Mouse (Mus musculus): ENCODE data around the gene Gm13090. TPM values are rescaled to one million over a fixed set of nuclear protein-coding genes. Genes with fewer than 3 reads are reported as not detected.

Gene Gm13090
- polyA plus RNA-seq, 1 experiment from 2014 or later = not detected

DNA sequence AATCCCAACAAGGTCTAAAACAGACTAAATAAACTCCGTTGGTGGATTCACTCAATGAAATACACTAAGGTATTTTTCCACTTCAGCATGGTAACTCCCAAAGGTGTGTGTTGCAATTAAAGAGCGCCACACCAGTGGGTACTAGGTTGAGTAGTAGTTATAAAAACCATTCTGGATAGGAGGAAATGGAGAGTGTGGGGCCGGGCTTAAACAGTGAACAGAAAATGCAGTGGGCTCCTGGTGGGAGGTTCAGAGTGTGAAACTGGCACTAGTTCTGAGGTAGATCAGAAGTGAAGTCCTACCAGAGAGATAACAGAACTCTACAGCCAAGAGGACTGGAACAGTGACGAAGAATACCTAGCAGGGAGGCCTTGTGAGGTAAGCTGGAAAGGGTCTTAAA lies 30.7 kb upstream of the Gm13090 start:
- Histone ChIP-seq H3K27me3 (ENCODE audit: control insufficient read depth, insufficient read depth, low read length) (no peaks in the 10 kb centered on the region), H3K9me3 (ENCODE audit: control insufficient read depth, low read length) (no peaks in the 10 kb centered on the region; the same call in 1 of the 2 replicates), H3K4me1 (ENCODE audit: control insufficient read depth, insufficient read depth, low read length) (0 out of 2 replicates have a peak, but pooled peaks cover 6% of the 10 kb centered on the region), H3K4me2 (replicated peaks; ENCODE audit: low read depth, low read length) (peak overlapping the region; percentile 44; the same call in 1 of the 2 replicates), H3K4me3 (ENCODE audit: low read length) (peak overlapping the region; percentile 89; the same call in 1 of the 2 replicates), H3K9ac (ENCODE audit: low read depth, low read length) (no peak overlapping the region), H3K27ac (ENCODE audit: low read depth, low read length) (no peak overlapping the region), H3K36me3 (ENCODE audit: control insufficient read depth, insufficient read depth, low read length) (peaks cover 9% of the 10 kb centered on the region; the same call in 1 of the 2 replicates)
- 86% methylated on average over 4 of the region's 4 CpGs for WGBS
- no peak for ATAC-seq (ENCODE audit: low FRiP score, low TSS enrichment)

- Histone ChIP-seq H3K27ac (ENCODE audit: low read depth, low read length) (no peak overlapping the region), H3K9me3 (ENCODE audit: control insufficient read depth, low read length) (no peaks in the 10 kb centered on the region; the same call in 1 of the 2 replicates), H3K4me2 (replicated peaks; ENCODE audit: low read depth, low read length) (no peak overlapping the region), H3K36me3 (ENCODE audit: control insufficient read depth, insufficient read depth, low read length) (peaks cover 3% of the 10 kb centered on the region; the same call in 1 of the 2 replicates), H3K27me3 (ENCODE audit: control insufficient read depth, insufficient read depth, low read length) (no peaks in the 10 kb centered on the region), H3K9ac (ENCODE audit: low read depth, low read length) (no peak overlapping the region), H3K4me3 (ENCODE audit: low read length) (no peak overlapping the region), H3K4me1 (ENCODE audit: control insufficient read depth, insufficient read depth, low read length) (0 out of 2 replicates have a peak, but pooled peaks cover 6% of the 10 kb centered on the region)
- no peak for ATAC-seq (ENCODE audit: low FRiP score, low TSS enrichment)
- 99% methylated on average over 4 of the region's 4 CpGs for WGBS
Measured at GRCm38 (mm10) chr4:151059566-151059965, 29.8 kb upstream of the Gm13090 start.

DNA sequence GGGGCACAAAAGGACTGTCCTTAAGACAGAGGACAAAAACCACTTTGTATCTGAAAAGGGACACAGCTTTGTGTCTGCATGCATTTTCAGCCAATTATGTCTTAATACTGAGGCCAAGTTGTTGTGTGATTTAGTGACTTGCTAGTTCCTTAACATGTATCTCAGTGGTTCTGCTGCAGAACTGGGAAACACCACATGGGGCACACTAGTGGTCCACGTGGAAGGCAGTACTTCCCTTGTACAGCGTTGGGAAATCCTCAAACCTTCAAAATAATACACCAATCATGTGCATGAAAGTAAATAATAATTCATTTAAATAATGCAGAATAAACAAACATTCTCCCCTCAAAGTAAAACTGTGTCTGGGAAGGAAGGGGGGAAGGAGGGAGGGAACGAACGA lies 20.6 kb upstream of the Gm13090 start:
- no peak for ATAC-seq (ENCODE audit: low FRiP score, low TSS enrichment)
- H3K4me1 ChIP-seq (ENCODE audit: control insufficient read depth, insufficient read depth, low read length) = no peaks in the 10 kb centered on the region
- no peaks in the 10 kb centered on the region for H3K27me3 ChIP-seq (ENCODE audit: control insufficient read depth, insufficient read depth, low read length)
- no peak overlapping the region for H3K9ac ChIP-seq (ENCODE audit: low read depth, low read length)
- H3K27ac ChIP-seq (ENCODE audit: low read depth, low read length) = no peak overlapping the region
- H3K36me3 ChIP-seq (ENCODE audit: control insufficient read depth, insufficient read depth, low read length) = peaks cover 4% of the 10 kb centered on the region
- 77% methylated on average over 4 of the region's 4 CpGs for WGBS
- H3K4me2 ChIP-seq (replicated peaks; ENCODE audit: low read depth, low read length) = no peak overlapping the region
- no peaks in the 10 kb centered on the region for H3K9me3 ChIP-seq (ENCODE audit: control insufficient read depth, low read length)
- H3K4me3 ChIP-seq (ENCODE audit: low read length) = no peak overlapping the region

- ATAC-seq (ENCODE audit: low FRiP score, low TSS enrichment) = no peak
- Histone ChIP-seq H3K9me3 (ENCODE audit: control insufficient read depth, low read length) (no peaks in the 10 kb centered on the region), H3K4me1 (ENCODE audit: control insufficient read depth, insufficient read depth, low read length) (no peaks in the 10 kb centered on the region), H3K9ac (ENCODE audit: low read depth, low read length) (no peak overlapping the region), H3K36me3 (ENCODE audit: control insufficient read depth, insufficient read depth, low read length) (peaks cover 18% of the 10 kb centered on the region), H3K4me3 (ENCODE audit: low read length) (no peak overlapping the region), H3K27ac (ENCODE audit: low read depth, low read length) (no peak overlapping the region), H3K27me3 (ENCODE audit: control insufficient read depth, insufficient read depth, low read length) (no peaks in the 10 kb centered on the region), H3K4me2 (replicated peaks; ENCODE audit: low read depth, low read length) (no peak overlapping the region)
- WGBS = 86% methylated on average over 7 of the region's 7 CpGs
Measured at GRCm38 (mm10) chr4:151070962-151071361, 18.4 kb upstream of the Gm13090 start.

DNA sequence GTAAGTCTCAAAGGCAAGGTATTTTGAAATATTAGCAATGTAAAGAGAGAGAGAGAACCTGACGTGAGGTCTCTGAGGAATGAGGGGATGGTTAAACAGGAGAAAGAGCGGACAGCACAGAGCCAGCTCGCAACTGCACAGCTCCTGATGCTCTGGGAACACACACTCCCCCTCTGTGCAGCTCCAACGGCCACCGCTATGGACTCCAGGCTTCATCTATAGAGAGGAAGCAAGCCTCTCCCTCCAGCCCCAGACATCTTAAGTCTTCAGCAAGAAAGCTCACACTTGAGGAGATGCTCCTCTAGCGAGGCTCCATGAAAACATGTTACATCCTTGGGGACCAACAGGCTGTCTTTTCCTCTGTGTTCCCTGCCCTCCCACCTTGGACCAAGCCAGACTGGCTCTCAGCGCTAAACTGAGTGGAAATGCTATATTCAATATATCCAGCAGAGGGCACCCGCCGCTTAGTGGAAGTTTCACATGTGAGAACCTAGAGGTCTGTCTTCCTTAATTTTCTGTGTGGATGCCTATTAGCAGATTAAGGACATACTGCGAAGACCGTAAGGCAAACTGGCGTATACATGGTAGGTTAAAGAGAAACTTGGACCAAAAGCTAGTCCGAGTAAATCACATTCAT lies 16.1 kb upstream of the Gm13090 start:
- 0 out of 2 replicates have a peak, but pooled peaks have one; percentile 57 for ATAC-seq (ENCODE audit: low FRiP score, low TSS enrichment)
- 56% methylated on average over 13 of the region's 13 CpGs for WGBS
- H3K27me3 ChIP-seq (ENCODE audit: control insufficient read depth, insufficient read depth, low read length) = no peaks in the 10 kb centered on the region
- no peak overlapping the region for H3K9ac ChIP-seq (ENCODE audit: low read depth, low read length)
- no peaks in the 10 kb centered on the region for H3K9me3 ChIP-seq (ENCODE audit: control insufficient read depth, low read length)
- peaks cover 26% of the 10 kb centered on the region for H3K36me3 ChIP-seq (ENCODE audit: control insufficient read depth, insufficient read depth, low read length)
- no peak overlapping the region for H3K4me2 ChIP-seq (replicated peaks; ENCODE audit: low read depth, low read length)
- H3K4me3 ChIP-seq (ENCODE audit: low read length) = no peak overlapping the region
- no peak overlapping the region for H3K27ac ChIP-seq (ENCODE audit: low read depth, low read length)
- H3K4me1 ChIP-seq (ENCODE audit: control insufficient read depth, insufficient read depth, low read length) = no peaks in the 10 kb centered on the region

- Histone ChIP-seq H3K9me3 (ENCODE audit: control insufficient read depth, low read length) (no peaks in the 10 kb centered on the region), H3K27me3 (ENCODE audit: control insufficient read depth, insufficient read depth, low read length) (no peaks in the 10 kb centered on the region), H3K4me1 (ENCODE audit: control insufficient read depth, insufficient read depth, low read length) (no peaks in the 10 kb centered on the region), H3K9ac (ENCODE audit: low read depth, low read length) (no peak overlapping the region), H3K4me3 (ENCODE audit: low read length) (no peak overlapping the region), H3K27ac (ENCODE audit: low read depth, low read length) (no peak overlapping the region), H3K4me2 (replicated peaks; ENCODE audit: low read depth, low read length) (no peak overlapping the region), H3K36me3 (ENCODE audit: control insufficient read depth, insufficient read depth, low read length) (peaks cover 37% of the 10 kb centered on the region)
- 93% methylated on average over 15 of the region's 15 CpGs for WGBS
- ATAC-seq (ENCODE audit: low FRiP score, low TSS enrichment) = no peak
Measured at GRCm38 (mm10) chr4:151074817-151075216, 14.6 kb upstream of the Gm13090 start.

DNA sequence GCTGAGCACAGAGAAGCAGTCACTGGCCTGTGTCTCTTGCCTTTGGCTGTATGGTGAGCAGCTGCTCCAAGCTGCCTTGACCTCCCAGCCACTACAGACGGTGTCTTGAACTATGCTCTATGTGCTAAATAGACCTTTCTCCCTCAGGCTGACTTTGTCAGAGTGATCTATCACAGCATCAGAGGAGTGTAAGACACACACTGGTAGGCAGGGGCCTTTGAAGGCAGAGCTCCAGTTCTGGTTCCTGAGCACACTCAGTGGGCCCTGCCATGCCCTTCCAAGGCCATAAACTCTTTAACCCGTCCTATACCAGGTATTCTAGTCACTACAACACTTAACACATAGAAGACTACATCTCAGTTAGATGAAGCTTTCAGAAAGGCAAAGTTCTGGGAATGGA lies 8.0 kb upstream of the Gm13090 start:
- peak overlapping the region; percentile 30; the same call in 1 of the 2 replicates for H3K27ac ChIP-seq (ENCODE audit: low read depth, low read length)
- H3K36me3 ChIP-seq (ENCODE audit: control insufficient read depth, insufficient read depth, low read length) = peaks cover 26% of the 10 kb centered on the region
- WGBS = 24% methylated on average over 2 of the region's 2 CpGs
- H3K9ac ChIP-seq (ENCODE audit: low read depth, low read length) = no peak overlapping the region
- H3K4me1 ChIP-seq (ENCODE audit: control insufficient read depth, insufficient read depth, low read length) = peaks cover 3% of the 10 kb centered on the region; the same call in 1 of the 2 replicates
- H3K9me3 ChIP-seq (ENCODE audit: control insufficient read depth, low read length) = no peaks in the 10 kb centered on the region
- no peak overlapping the region for H3K4me2 ChIP-seq (replicated peaks; ENCODE audit: low read depth, low read length)
- no peak overlapping the region for H3K4me3 ChIP-seq (ENCODE audit: low read length)
- no peaks in the 10 kb centered on the region for H3K27me3 ChIP-seq (ENCODE audit: control insufficient read depth, insufficient read depth, low read length)
- ATAC-seq (ENCODE audit: low FRiP score, low TSS enrichment) = 0 out of 2 replicates have a peak, but pooled peaks have one; percentile 52

GRCm38 (mm10) chr4:151081977-151082376 lies 7.4 kb upstream of the Gm13090 start:
- no peak overlapping the region for H3K9ac ChIP-seq (ENCODE audit: low read depth, low read length)
- no peak for ATAC-seq (ENCODE audit: low FRiP score, low TSS enrichment)
- 91% methylated on average over 13 of the region's 13 CpGs for whole genome bisulfite sequencing
- no peak overlapping the region for H3K4me3 ChIP-seq (ENCODE audit: low read length)
- peaks cover 26% of the 10 kb centered on the region for H3K36me3 ChIP-seq (ENCODE audit: control insufficient read depth, insufficient read depth, low read length)
- no peaks in the 10 kb centered on the region for H3K9me3 ChIP-seq (ENCODE audit: control insufficient read depth, low read length)
- H3K4me2 ChIP-seq (replicated peaks; ENCODE audit: low read depth, low read length) = no peak overlapping the region
- no peaks in the 10 kb centered on the region for H3K27me3 ChIP-seq (ENCODE audit: control insufficient read depth, insufficient read depth, low read length)
- no peak overlapping the region for H3K27ac ChIP-seq (ENCODE audit: low read depth, low read length)
- peaks cover 3% of the 10 kb centered on the region; the same call in 1 of the 2 replicates for H3K4me1 ChIP-seq (ENCODE audit: control insufficient read depth, insufficient read depth, low read length)

DNA sequence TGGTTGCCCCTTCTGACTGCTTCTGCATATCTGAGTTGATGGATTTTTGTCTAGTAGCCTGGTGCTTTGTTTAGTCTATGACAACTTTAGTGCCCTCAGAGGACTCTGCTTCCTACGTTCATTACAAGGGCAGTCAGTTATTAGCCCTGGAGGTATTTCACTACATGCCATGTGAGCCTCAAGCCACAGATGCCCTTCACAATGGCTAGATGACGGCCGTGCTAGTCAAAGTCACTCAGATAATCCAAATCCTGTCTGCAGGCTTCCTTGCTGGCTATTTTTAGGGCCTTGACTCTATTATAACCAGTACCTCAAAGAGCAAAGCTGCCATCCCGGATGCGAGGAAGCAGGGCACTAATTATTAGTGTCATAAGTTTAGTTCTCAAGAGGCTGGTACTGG lies 6.3 kb upstream of the Gm13090 start:
- Histone ChIP-seq H3K4me1 (ENCODE audit: control insufficient read depth, insufficient read depth, low read length) (peaks cover 3% of the 10 kb centered on the region; the same call in 1 of the 2 replicates), H3K9ac (ENCODE audit: low read depth, low read length) (no peak overlapping the region), H3K27me3 (ENCODE audit: control insufficient read depth, insufficient read depth, low read length) (no peaks in the 10 kb centered on the region), H3K9me3 (ENCODE audit: control insufficient read depth, low read length) (no peaks in the 10 kb centered on the region), H3K27ac (ENCODE audit: low read depth, low read length) (no peak overlapping the region), H3K36me3 (ENCODE audit: control insufficient read depth, insufficient read depth, low read length) (peaks cover 23% of the 10 kb centered on the region; the same call in 1 of the 2 replicates), H3K4me3 (ENCODE audit: low read length) (no peak overlapping the region), H3K4me2 (replicated peaks; ENCODE audit: low read depth, low read length) (no peak overlapping the region)
- WGBS = 76% methylated on average over 5 of the region's 5 CpGs
- no peak for ATAC-seq (ENCODE audit: low FRiP score, low TSS enrichment)

All from kidney, embryonic 14.5 days (tissue).